Mouse (Mus musculus) lung, adult 18-20 months (tissue): ENCODE measurements at regions not wholly inside any gene's neighbourhood (a gene's known extent, or its start where the extent isn't known, plus 50 kb on each side); places are given as distances from the start of the nearest gene placed in this dataset.

Experiments
- DNase-seq, 2 experiments: peaks; one replicate each; pipeline ENCODE4 v3.0.0; 2022; ENCODE audit warnings: mixed read lengths in 2 of 2

- peak; percentile 50 to 72 for DNase-seq
Observed at GRCm38 (mm10) chr15:36884671-36885365, 122.8 kb downstream of the Zfp706 start.

DNA sequence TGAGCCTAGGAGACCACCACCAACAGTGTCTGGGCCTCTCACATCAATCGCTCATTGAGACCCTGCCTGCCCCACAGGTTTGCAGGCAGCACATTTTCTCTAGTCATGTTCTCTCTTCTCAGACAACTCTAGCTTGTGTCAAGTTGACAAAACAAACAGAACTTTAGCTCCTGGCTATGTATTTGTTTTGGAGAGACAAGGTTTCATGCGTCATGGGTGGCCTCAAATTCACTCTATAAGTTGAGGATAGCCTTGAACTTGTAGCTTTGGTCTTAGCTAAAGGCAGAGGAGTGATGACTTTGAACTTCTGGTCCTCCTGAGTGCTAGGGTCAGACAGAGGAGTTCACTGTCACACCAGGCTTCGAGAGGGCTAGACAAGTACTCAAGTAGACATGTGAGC, 123.5 kb downstream of the Zfp706 start:
- DNase-seq, result no peak

DNA sequence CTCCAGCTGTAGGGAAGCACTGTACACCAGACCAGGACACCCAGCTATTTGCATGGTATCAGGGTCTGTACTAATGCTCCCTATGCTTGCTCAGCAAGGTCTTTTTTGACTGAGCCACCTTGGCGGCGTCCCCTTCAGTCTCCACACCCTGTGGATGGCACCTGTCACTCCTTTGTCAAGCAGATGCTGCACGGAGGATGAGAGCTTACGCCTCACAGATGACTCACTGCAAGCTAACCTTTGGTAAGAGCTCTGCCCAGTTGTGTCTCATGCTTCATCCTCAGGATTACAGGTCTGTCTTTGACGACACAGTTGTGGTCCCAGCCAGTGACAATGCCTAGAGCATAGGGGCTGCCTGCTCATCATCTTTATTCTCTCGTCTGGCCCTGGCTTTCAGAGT, 124.4 kb downstream of the Zfp706 start:
- DNase-seq, result no peak

DNA sequence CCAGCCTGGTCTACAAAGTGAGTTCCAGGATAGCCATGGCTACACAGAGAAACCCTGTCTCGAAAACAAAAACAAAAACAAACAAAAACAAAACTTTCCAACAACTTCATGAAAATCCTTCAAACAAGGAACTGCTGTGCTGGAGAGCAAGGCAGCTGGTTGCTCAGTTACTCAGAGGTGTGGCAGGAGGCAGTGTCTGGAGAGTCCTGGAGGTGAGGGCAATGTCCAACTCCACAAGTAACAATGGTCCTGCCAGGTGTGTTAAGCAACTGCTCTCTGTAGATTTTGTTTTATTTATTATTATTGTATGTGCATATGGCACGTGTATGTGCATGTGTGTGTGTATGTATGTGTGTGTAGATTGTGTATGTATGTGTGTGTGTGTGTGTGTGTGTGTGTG, 126.0 kb downstream of the Zfp706 start:
- no peak for DNase-seq

DNA sequence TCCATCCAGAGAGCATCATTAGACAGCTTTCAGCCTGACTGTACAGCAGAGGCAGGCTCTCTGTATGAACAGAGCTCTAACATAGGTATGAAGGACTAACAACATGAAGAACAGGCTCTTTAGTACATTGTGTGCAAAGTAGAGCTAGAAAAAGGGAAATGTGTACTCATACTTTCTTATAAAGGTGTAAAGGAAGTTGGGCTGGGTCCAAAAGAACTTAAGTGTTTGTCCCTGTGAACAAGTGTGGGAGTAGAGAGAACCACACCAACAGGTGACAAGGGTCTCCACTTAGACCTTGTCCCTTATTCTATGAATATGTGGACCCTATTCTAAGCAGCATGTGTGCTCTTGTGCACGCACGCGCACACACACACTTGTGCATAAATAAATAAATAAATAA, 127.0 kb downstream of the Zfp706 start:
- DNase-seq, result peak in 1 of 2 experiments; percentile 47

DNA sequence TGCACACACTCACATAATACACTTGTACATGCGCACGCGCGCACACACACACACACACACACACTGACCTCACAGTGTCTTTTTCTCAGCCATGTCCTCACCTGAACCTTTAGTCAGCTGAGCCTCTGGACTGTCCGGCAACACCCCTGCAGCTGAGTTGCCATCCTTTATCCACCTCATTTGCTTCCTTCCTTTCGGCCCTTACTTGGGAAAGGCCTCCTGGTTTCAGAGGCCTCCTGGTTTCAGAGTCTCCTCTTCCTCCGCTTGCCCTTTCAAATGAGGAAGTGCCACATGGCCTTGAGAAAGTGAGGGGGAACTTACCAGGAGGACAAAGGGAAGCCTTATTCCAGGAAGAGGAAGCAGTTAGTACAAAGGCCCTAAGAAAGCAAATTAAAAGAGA, 128.0 kb downstream of the Zfp706 start:
- no peak for DNase-seq

DNA sequence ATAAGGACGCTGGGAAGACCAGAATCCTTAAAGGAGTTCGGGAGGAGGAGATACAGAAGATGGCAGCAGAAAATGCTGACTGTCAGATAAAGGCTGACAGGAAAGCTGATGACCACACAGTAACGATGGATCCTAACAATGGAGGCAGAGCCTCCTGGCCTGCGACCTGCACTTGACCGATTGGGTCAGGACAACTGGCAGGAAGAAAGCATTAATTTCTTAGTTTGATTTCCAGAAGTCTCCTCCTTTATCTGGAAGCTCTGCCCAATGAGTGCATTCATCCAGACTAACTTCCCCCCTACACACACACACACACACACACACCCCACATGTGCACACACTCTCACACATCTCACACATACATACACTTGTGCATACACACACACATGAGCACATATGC, 128.6 kb downstream of the Zfp706 start:
- DNase-seq, result no peak

- DNase-seq, result no peak
Observed at GRCm38 (mm10) chr15:36878276-36878675, 129.3 kb downstream of the Zfp706 start.

- peak; percentile 34 to 70 for DNase-seq
Observed at GRCm38 (mm10) chr15:36877501-36877900, 130.1 kb downstream of the Zfp706 start.

DNA sequence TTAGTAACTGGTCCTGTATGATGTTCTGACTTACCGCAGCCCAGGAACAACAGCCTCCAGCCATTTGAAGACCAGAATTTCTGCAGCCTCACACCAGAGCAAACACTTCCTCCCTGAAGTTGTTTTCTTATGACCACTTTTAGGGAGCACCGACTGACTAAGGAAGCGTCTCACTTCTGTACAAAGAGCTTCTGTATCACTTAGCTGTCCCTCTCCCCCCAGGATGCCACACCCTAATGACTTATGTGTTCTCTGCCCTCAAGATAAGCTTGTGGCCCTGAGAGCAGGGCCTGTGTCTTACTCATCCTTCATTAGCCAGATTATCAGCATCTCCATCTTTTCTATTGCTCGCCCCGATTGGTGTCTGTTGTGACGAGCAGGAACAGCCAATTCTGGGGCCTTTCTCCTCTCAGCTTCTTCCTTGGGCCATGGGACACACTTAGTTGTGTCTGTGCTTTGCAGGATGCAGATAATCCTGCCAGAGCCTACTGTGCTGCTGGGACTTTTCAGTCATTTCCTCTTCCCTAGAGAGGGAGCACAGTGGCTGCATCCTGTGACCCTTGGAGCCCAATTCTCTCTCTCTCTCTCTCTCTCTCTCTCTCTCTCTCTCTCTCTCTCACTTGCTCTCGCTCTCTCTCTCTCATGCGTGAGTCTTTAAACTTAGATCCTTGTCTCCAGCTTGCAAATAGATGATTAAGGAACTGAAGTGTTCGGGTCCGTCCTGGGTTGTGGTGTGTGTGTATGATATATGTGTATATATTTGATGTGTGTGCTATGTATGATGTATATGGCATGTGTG, 131.4 kb downstream of the Zfp706 start:
- DNase-seq, result peak; percentile 42 to 58

- peak in 1 of 2 experiments; percentile 46 for DNase-seq
Observed at GRCm38 (mm10) chr15:36874555-36874954, 133.0 kb downstream of the Zfp706 start.

DNA sequence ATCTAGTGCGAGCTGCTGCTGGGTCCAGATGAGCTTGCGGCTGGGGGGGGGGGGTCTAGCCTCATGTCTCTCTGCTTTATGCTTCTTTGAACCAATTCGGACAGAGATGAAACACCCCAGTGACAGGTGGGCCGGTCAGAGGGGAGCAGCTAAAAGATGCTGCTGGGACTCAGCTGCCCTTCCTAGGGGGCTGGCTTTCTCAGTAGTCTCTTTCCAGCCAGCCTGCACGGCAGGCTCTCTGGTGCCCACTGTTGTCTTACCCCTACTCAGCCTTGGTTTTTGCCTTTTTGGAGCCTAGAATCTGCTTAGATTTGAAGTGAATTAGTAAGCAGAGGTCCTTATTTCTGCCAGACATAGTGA, 133.7 kb downstream of the Zfp706 start:
- DNase-seq, result no peak

- DNase-seq, result peak; percentile 86 to 90
Observed at GRCm38 (mm10) chr15:36873058-36873883, 134.3 kb downstream of the Zfp706 start.

DNA sequence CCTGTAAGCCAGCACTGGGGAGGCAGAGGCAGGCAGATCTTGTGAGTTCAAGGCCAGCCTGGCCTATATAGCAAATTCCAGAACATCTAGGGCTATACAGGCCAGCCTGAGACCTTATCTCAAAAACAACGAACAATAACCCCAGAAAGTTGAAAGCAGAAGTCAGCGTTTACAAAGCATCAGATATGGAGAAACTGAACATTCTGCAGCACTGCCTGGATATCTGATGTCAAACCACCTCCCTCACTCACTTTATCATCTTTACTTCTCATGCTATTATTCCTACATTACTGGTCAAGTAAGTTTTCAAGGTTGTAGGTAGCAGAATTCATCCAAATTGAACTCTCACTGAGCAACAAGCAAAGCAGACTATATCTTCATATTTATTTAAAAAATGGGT, 135.0 kb downstream of the Zfp706 start:
- DNase-seq, result no peak

- no peak for DNase-seq
Observed at GRCm38 (mm10) chr15:36870717-36871116, 136.9 kb downstream of the Zfp706 start.

- DNase-seq, result no peak
Observed at GRCm38 (mm10) chr15:36870094-36870493, 137.5 kb downstream of the Zfp706 start.

GRCm38 (mm10) chr15:36866088-36866487, 141.5 kb downstream of the Zfp706 start:
- no peak for DNase-seq

DNA sequence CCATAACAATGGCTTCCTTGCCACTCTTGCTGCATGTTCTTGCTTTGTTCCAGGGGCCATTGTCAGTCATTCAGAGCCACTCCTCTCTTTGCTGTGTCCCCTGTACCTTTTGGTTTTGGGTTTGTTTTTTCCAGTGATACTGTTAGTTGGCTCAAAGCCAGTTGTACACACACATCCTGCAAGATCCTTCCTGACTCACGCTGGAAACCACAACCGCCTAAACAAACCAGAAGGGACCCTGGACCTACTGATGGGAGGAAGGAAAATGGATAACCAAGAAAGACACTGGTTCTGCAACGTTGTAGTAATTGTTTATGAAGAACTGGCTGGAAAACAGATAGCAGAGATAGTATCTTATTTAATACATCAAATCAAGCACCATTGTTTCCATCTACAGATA, 142.2 kb downstream of the Zfp706 start:
- DNase-seq, result no peak

DNA sequence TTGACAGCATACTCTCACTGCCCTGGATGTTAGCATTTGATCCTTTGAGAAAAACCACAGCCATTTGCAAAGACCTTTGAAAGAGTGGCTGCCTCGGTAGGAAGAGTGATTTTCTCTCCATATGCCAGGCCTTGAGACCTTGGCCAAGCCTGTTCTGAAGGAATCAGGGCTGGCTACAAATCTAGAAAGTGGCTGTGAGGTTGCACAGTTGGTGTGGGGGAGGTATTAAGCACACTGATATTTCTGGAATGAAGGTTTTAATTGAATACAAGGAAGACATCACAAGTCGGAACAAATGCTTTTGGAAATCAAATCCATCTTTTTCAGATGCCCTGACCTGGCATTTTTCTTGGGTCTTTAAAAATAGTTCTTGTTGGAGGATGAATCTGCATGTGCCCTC, 143.5 kb downstream of the Zfp706 start:
- no peak for DNase-seq

- DNase-seq, result no peak
Observed at GRCm38 (mm10) chr15:36858711-36859110, 148.9 kb downstream of the Zfp706 start.

DNA sequence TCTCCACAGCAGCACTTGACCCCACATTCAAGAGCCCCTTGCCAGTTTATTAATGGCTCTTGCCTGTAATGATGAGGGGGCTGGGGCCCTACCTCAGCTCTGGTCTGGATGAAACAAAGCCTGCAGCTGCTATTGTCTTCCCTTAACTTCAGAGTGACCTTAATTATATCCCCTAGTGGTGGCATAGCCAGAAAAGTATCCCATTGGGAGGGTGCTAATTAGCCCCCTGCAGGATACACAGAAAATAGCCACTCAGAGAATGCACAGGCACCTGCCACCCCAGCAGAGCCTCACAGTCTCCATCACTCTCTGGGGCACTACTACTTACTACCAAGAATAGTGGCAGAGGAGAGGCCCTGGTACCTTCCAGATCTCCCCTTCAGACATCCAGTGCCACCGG, 150.0 kb downstream of the Zfp706 start:
- DNase-seq, result no peak

GRCm38 (mm10) chr15:36855550-36856131, 151.9 kb downstream of the Zfp706 start:
- peak; percentile 67 to 78 for DNase-seq

GRCm38 (mm10) chr15:36854900-36855321, 152.7 kb downstream of the Zfp706 start:
- DNase-seq, result no peak
